Mouse (Mus musculus) kidney, postnatal 0 days (tissue): Measurements from ENCODE around the gene Cyp2c23. TPM values are rescaled to one million over a fixed set of nuclear protein-coding genes. Genes with fewer than 3 reads are reported as not detected.

ENCODE experiments used
- ATAC-seq: fragments of 200-750 bp; cut with Nextera tagmentation; replicated peaks from 2 replicates; pipeline ENCODE4 v1.8.0; 2017; ENCODE audit warnings: low read depth, moderate number of reproducible peaks, moderate TSS enrichment, moderate library complexity; ENCODE audit not compliant: low FRiP score
- DNase-seq: peaks from one replicate; pipeline ENCODE4 v3.0.0-alpha.2; 2016; ENCODE audit warnings: low spot score
- H3K27ac ChIP-seq: fragments of 300-500 bp; sonication (generic); 2 replicates; pipeline ENCODE4 v1.5.1; 2014; ENCODE audit warnings: mild to moderate bottlenecking
- H3K27me3 ChIP-seq: fragments of 300-500 bp; sonication (generic); 2 replicates; pipeline ENCODE4 v1.6.1; 2014; ENCODE audit warnings: low read length, mixed read lengths; ENCODE audit not compliant: insufficient read depth
- H3K36me3 ChIP-seq: fragments of 300-500 bp; sonication (generic); 2 replicates; pipeline ENCODE4 v1.6.1; 2014; ENCODE audit warnings: low read length, mixed read lengths; ENCODE audit not compliant: insufficient read depth
- H3K4me1 ChIP-seq: fragments of 300-500 bp; sonication (generic); replicated peaks from 2 replicates; pipeline ENCODE4 v1.6.1; 2014; ENCODE audit warnings: antibody characterized with exemption, low read length, mixed read lengths; ENCODE audit not compliant: insufficient read depth
- H3K4me2 ChIP-seq: fragments of 300-500 bp; sonication (generic); 2 replicates; pipeline ENCODE4 v1.6.1; 2014; ENCODE audit warnings: mild to moderate bottlenecking, low read length, moderate library complexity, mixed read lengths
- H3K4me3 ChIP-seq: fragments of 300-500 bp; sonication (generic); replicated peaks from 2 replicates; pipeline ENCODE4 v1.5.1; 2014; ENCODE audit warnings: low read depth, low read length
- H3K9ac ChIP-seq: fragments of 300-500 bp; sonication (generic); 2 replicates; pipeline ENCODE4 v1.6.1; 2014; ENCODE audit warnings: low read depth, low read length
- H3K9me3 ChIP-seq: fragments of 300-500 bp; sonication (generic); replicated peaks from 2 replicates; pipeline ENCODE4 v1.6.1; 2016; ENCODE audit warnings: low read length, inconsistent platforms, mixed read lengths
- CTCF ChIP-seq: IDR thresholded peaks from 2 replicates; pipeline ENCODE4 v1.5.1; 2016; ENCODE audit warnings: antibody characterized with exemption, low read depth, mild to moderate bottlenecking, moderate library complexity
- WGBS: fragments of 180-500 bp; shearing (Covaris S2); extraction: QIAGEN DNeasy Blood & Tissue Kit; methylation state at CpG from one replicate; pipeline ENCODE4 v1.1.7; 2014; 5-methylcytosine and 5-hydroxymethylcytosine counted together
- polyA plus RNA-seq: library from polyadenylated mRNA; unstranded; fragments of >200 nt; fragmentation: Nextera tagmentation; extraction: Ambion mirVana; gene quantifications from 2 replicates; pipeline ENCODE4 v1.2.1, GENCODE M21; 2015

Gene Cyp2c23
- polyA plus RNA-seq, 1 experiment from 2014 or later = 1.7 TPM

GRCm38 (mm10) chr19:43973711-43974110, 55.3 kb downstream of the Cyp2c23 start:
- Histone ChIP-seq H3K36me3 (no peaks in the 10 kb centered on the region), H3K9ac (no peak overlapping the region), H3K4me2 (no peak overlapping the region), H3K27ac (no peak overlapping the region), H3K9me3 (no peaks in the 10 kb centered on the region), H3K4me1 (no peaks in the 10 kb centered on the region), H3K27me3 (no peaks in the 10 kb centered on the region), H3K4me3 (no peak overlapping the region)
- DNase-seq = no peak
- no peak for TF ChIP-seq CTCF
- no peak for ATAC-seq
- 86% methylated on average over 9 of the region's 9 CpGs for WGBS

DNA sequence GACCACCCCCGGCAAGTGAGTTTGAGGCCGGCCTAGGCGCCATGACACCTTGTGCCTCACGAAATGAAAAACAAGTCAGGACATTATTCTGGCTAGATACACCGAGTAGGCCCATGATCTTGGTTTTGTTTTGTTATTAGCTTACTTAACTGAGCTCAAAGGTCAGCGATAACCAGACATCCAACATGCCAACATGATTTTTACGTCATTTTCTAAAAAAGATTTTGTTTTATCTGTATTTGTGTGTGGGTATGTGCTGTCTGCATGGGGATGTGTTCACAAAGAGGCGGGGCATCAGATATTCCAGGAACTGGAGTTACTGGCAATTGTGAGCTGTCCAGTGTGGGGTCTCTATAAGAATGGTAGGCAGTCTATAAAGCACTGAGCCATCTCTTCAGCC, 56.9 kb downstream of the Cyp2c23 start:
- DNase-seq (no peak), ATAC-seq (no peak)
- no peak overlapping the region for H3K9ac ChIP-seq
- no peaks in the 10 kb centered on the region for H3K36me3 ChIP-seq
- no peak overlapping the region for H3K4me2 ChIP-seq
- WGBS = 90% methylated on average over 8 of the region's 8 CpGs
- no peak overlapping the region for H3K4me3 ChIP-seq
- H3K9me3 ChIP-seq = no peaks in the 10 kb centered on the region
- H3K27me3 ChIP-seq = no peaks in the 10 kb centered on the region
- TF ChIP-seq CTCF = no peak
- H3K4me1 ChIP-seq = no peaks in the 10 kb centered on the region
- H3K27ac ChIP-seq = no peak overlapping the region

- Histone ChIP-seq H3K4me3 (no peak overlapping the region), H3K4me1 (no peaks in the 10 kb centered on the region), H3K9ac (no peak overlapping the region), H3K27ac (0 out of 2 replicates have a peak overlapping the region, but pooled peaks have one; percentile 28), H3K4me2 (no peak overlapping the region), H3K27me3 (no peaks in the 10 kb centered on the region), H3K9me3 (no peaks in the 10 kb centered on the region), H3K36me3 (no peaks in the 10 kb centered on the region)
- DNase-seq (peak; percentile 46), ATAC-seq (peak; percentile 86)
- no peak for TF ChIP-seq CTCF
- 28% methylated on average over 10 of the region's 11 CpGs for WGBS
Measured at GRCm38 (mm10) chr19:43968436-43969026, 60.5 kb downstream of the Cyp2c23 start.

GRCm38 (mm10) chr19:43966481-43966880, 62.5 kb downstream of the Cyp2c23 start:
- peaks cover 6% of the 10 kb centered on the region; the same call in 1 of the 2 replicates for H3K4me1 ChIP-seq
- no peak for TF ChIP-seq CTCF
- DNase-seq = no peak
- no peaks in the 10 kb centered on the region for H3K9me3 ChIP-seq
- H3K27me3 ChIP-seq = no peaks in the 10 kb centered on the region
- H3K27ac ChIP-seq = no peak overlapping the region
- no peaks in the 10 kb centered on the region for H3K36me3 ChIP-seq
- H3K4me2 ChIP-seq = no peak overlapping the region
- H3K9ac ChIP-seq = no peak overlapping the region
- H3K4me3 ChIP-seq = no peak overlapping the region
- ATAC-seq = no peak
- 68% methylated on average over 2 of the region's 2 CpGs for WGBS

DNA sequence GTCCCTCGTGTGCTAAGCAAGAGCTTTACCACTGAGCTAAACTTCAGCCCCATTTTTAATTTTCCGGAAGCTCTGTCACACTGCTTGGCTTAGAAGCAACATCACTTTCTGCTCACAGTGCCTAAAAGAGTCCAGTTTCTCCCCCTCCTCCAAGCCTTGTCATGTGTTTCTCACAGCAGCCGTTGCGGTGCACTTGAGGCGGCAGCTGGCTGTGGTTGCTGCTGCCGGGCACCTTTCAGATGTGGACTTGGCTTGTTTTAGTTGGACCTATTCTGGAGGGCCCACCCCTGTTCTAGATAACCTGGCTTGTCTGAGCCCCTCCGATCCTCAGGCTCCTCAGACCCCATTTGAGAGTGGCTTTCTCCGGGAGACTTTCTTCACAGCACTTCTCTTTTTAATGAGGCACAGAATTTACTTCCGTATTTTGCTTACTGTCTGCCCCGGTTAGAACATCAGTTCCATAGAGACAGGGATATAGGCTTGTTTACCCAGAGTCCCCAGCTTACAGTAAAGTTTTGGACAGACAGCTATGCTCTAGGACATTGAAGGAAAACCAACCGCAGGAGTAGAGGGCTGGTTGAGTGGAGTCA, 63.4 kb downstream of the Cyp2c23 start:
- no peaks in the 10 kb centered on the region for H3K36me3 ChIP-seq
- DNase-seq = no peak
- no peak overlapping the region for H3K4me3 ChIP-seq
- H3K9ac ChIP-seq = no peak overlapping the region
- peaks cover 6% of the 10 kb centered on the region; the same call in 1 of the 2 replicates for H3K4me1 ChIP-seq
- ATAC-seq = no peak
- H3K27me3 ChIP-seq = no peaks in the 10 kb centered on the region
- H3K4me2 ChIP-seq = no peak overlapping the region
- WGBS = 62% methylated on average over 11 of the region's 11 CpGs
- no peak for TF ChIP-seq CTCF
- H3K27ac ChIP-seq = 0 out of 2 replicates have a peak overlapping the region, but pooled peaks have one; percentile 8
- no peaks in the 10 kb centered on the region for H3K9me3 ChIP-seq

DNA sequence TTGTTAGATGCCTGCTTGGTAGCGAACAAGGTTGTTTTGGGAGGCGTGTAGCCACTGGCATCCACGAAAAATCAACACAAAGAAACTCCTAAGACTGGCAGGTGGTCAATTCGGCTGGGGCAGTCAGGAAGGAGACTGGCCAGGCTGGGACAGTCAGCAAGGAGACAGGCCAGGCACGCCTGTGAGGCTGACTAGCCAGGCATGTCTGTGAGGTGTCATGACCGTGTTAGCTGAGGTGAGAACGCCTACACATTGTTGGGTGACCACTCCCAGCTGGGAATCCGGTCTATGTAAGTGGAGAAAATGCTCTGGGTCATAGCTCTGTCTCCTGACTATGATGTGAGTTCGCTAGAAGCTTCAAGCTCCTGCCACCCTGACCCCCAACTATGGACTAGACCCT, 66.2 kb downstream of the Cyp2c23 start:
- H3K4me1 ChIP-seq = peaks cover 6% of the 10 kb centered on the region; the same call in 1 of the 2 replicates
- no peak overlapping the region for H3K27ac ChIP-seq
- H3K4me2 ChIP-seq = no peak overlapping the region
- no peak overlapping the region for H3K4me3 ChIP-seq
- peak; percentile 58; the same call in 1 of the 2 replicates for ATAC-seq
- H3K9ac ChIP-seq = no peak overlapping the region
- no peak for TF ChIP-seq CTCF
- no peak for DNase-seq
- H3K9me3 ChIP-seq = no peaks in the 10 kb centered on the region
- no peaks in the 10 kb centered on the region for H3K36me3 ChIP-seq
- 21% methylated on average over 9 of the region's 9 CpGs for WGBS
- H3K27me3 ChIP-seq = no peaks in the 10 kb centered on the region
